Comparison of ENCODE assay signal across 11 mouse cellular contexts in the genomic region with DNA sequence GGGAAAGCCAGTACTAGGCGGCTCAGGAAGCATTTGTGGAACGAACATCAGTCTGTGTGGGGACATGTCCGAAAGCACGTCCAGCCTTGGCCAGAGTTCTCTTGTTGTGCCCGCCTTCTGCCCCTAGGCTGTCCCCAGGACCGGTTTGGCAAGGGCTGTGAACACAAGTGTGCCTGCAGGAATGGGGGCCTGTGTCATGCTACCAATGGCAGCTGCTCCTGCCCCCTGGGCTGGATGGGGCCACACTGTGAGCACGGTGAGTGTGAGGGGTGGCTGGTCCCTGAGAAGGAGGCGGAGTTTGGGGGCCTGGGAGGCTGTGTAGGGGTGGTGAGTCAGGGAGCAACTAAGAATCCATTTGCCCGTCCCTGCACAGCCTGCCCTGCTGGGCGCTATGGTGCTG. TPM values are rescaled to one million over a fixed set of nuclear protein-coding genes. Genes with fewer than 3 reads are reported as not detected.
DNase-seq lines count a peak whose midpoint lies in the region; ATAC-seq lines count a peak whose summit lies in the region.
"Had no signal": no experiment of that assay in that cellular context is flagged by ENCODE, and none has a peak within 500 bp of the region (broad histone marks: within the 10 kb centered on the region; RNA-seq: fewer than 3 reads in every experiment).

No protein-coding gene starts in this region.

- no peak overlapping the region for H3K9ac ChIP-seq in hindbrain, embryonic 11.5 days (ENCODE audit: low read depth, low read length)
- no peak overlapping the region for H3K9ac ChIP-seq in embryonic facial prominence, embryonic 15.5 days
- no peak overlapping the region for H3K9ac ChIP-seq in forebrain, embryonic 14.5 days (ENCODE audit: low read length)

- H3K27ac ChIP-seq in hindbrain, embryonic 10.5 days, result peak overlapping the region; percentile 19; the same call in 1 of the 2 replicates
- H3K27ac ChIP-seq in hindbrain, embryonic 11.5 days (ENCODE audit: low read depth, low read length), result no peak overlapping the region
- H3K27ac ChIP-seq in embryonic facial prominence, embryonic 15.5 days (replicated peaks), result peak overlapping the region; percentile 3; the same call in 1 of the 2 replicates
- no peak overlapping the region for H3K27ac ChIP-seq in forebrain, embryonic 14.5 days (ENCODE audit: low read depth, low read length)

- H3K36me3 ChIP-seq in hindbrain, embryonic 10.5 days, result peaks cover 68% of the 10 kb centered on the region
- H3K36me3 ChIP-seq in hindbrain, embryonic 11.5 days (ENCODE audit: control insufficient read depth, insufficient read depth, low read length), result no peaks in the 10 kb centered on the region
- H3K36me3 ChIP-seq in embryonic facial prominence, embryonic 15.5 days, result peaks cover 83% of the 10 kb centered on the region
- H3K36me3 ChIP-seq in forebrain, embryonic 14.5 days (ENCODE audit: control insufficient read depth, insufficient read depth, low read length), result 0 out of 2 replicates have a peak, but pooled peaks cover 4% of the 10 kb centered on the region

- ATAC-seq in hindbrain, embryonic 11.5 days (ENCODE audit: low FRiP score), result no peak
- ATAC-seq in embryonic facial prominence, embryonic 15.5 days (ENCODE audit: insufficient number of reproducible peaks, low FRiP score, low TSS enrichment, low read depth), result peak; percentile 20; the same call in 1 of the 2 replicates
- no peak for ATAC-seq in forebrain, embryonic 14.5 days

- peaks cover 22% of the 10 kb centered on the region for H3K4me1 ChIP-seq in hindbrain, embryonic 10.5 days (replicated peaks)
- H3K4me1 ChIP-seq in hindbrain, embryonic 11.5 days (replicated peaks; ENCODE audit: control insufficient read depth, insufficient read depth, low read length), result no peaks in the 10 kb centered on the region
- H3K4me1 ChIP-seq in embryonic facial prominence, embryonic 15.5 days, result peaks cover 12% of the 10 kb centered on the region; the same call in 1 of the 2 replicates
- no peaks in the 10 kb centered on the region for H3K4me1 ChIP-seq in forebrain, embryonic 14.5 days (ENCODE audit: control insufficient read depth, insufficient read depth, low read length)

- H3K9me3 ChIP-seq in hindbrain, embryonic 10.5 days, result no peaks in the 10 kb centered on the region
- no peaks in the 10 kb centered on the region for H3K9me3 ChIP-seq in hindbrain, embryonic 11.5 days (ENCODE audit: control insufficient read depth, low read length)
- no peaks in the 10 kb centered on the region for H3K9me3 ChIP-seq in embryonic facial prominence, embryonic 15.5 days (replicated peaks)
- H3K9me3 ChIP-seq in forebrain, embryonic 14.5 days (replicated peaks; ENCODE audit: control insufficient read depth, low read length), result no peaks in the 10 kb centered on the region

- DNase-seq in hindbrain, embryonic 10.5 days (ENCODE audit: low spot score), result peak; percentile 17
- DNase-seq in hindbrain, embryonic 11.5 days (ENCODE audit: low spot score), result no peak
- DNase-seq in kidney, postnatal 10 days, result peak; percentile 66
- DNase-seq in lung, postnatal 36 days, result peak; percentile 14
- DNase-seq in c-Kit-positive CD71-positive TER-119-positive erythroid progenitor cells, embryonic 14.5 days (ENCODE audit: low spot score), result no peak
- DNase-seq in forebrain, embryonic 14.5 days (ENCODE audit: low spot score), result no peak
- DNase-seq in frontal cortex, postnatal 14 days (ENCODE audit: low spot score in 2 of 2), result no peak
- DNase-seq: cerebellum, postnatal 14 days; gastrocnemius, postnatal 25 days; spleen, adult 18-20 months had no signal

- 53% methylated on average over 10 of the region's 10 CpGs for WGBS in hindbrain, embryonic 10.5 days
- 65% methylated on average over 9 of the region's 10 CpGs for WGBS in hindbrain, embryonic 11.5 days
- WGBS in embryonic facial prominence, embryonic 15.5 days, result 43% methylated on average over 10 of the region's 10 CpGs
- 53% methylated on average over 10 of the region's 10 CpGs for WGBS in forebrain, embryonic 14.5 days

- H3K4me2 ChIP-seq in hindbrain, embryonic 11.5 days (replicated peaks; ENCODE audit: low read depth, low read length), result no peak overlapping the region
- H3K4me2 ChIP-seq in embryonic facial prominence, embryonic 15.5 days (replicated peaks), result no peak overlapping the region
- no peak overlapping the region for H3K4me2 ChIP-seq in forebrain, embryonic 14.5 days (ENCODE audit: low read length)

- H3K27me3 ChIP-seq in hindbrain, embryonic 10.5 days (ENCODE audit: insufficient read depth, poor library complexity, severe bottlenecking), result no peaks in the 10 kb centered on the region
- no peaks in the 10 kb centered on the region for H3K27me3 ChIP-seq in hindbrain, embryonic 11.5 days (ENCODE audit: control insufficient read depth, insufficient read depth, low read length)
- no peaks in the 10 kb centered on the region for H3K27me3 ChIP-seq in embryonic facial prominence, embryonic 15.5 days
- H3K27me3 ChIP-seq in forebrain, embryonic 14.5 days (replicated peaks; ENCODE audit: control insufficient read depth, insufficient read depth, low read length), result no peaks in the 10 kb centered on the region

- no peak overlapping the region for H3K4me3 ChIP-seq in hindbrain, embryonic 10.5 days
- no peak overlapping the region for H3K4me3 ChIP-seq in hindbrain, embryonic 11.5 days (ENCODE audit: low read depth, low read length)
- no peak overlapping the region for H3K4me3 ChIP-seq in embryonic facial prominence, embryonic 15.5 days (replicated peaks)
- no peak overlapping the region for H3K4me3 ChIP-seq in forebrain, embryonic 14.5 days (ENCODE audit: low read depth, low read length)

RNA-seq across cellular contexts. Expression of a gene that starts 32.0 kb away (rescaled TPM):
- 4.6 and 7.5 TPM in 2 replicates for polyA plus RNA-seq in hindbrain, embryonic 10.5 days (2016; fragmentation: Nextera tagmentation; extraction: Ambion mirVana)
- 2.5 and 2.9 TPM in 2 replicates for polyA plus RNA-seq in hindbrain, embryonic 11.5 days (2014; fragmentation: Nextera tagmentation; extraction: Ambion mirVana)
- polyA plus RNA-seq in embryonic facial prominence, embryonic 15.5 days (2015; fragmentation: Nextera tagmentation; extraction: Ambion mirVana), result 7.5 and 7.7 TPM in 2 replicates
- 0.32 and 0.56 TPM in 2 replicates for polyA plus RNA-seq in forebrain, embryonic 14.5 days (2014; fragmentation: Nextera tagmentation; extraction: Ambion mirVana)

Comparison
In these comparisons a context has a peak if more than half of its experiments do, and no peak if none do; other contexts are left out.
1. DNase-seq: peak in hindbrain, embryonic 10.5 days (single experiment), kidney, postnatal 10 days (single experiment) and lung, postnatal 36 days (single experiment); none in hindbrain, embryonic 11.5 days (single experiment), c-Kit-positive CD71-positive TER-119-positive erythroid progenitor cells, embryonic 14.5 days (single experiment), forebrain, embryonic 14.5 days (single experiment) and frontal cortex, postnatal 14 days (0 of 2).
2. H3K27ac ChIP-seq: peak in hindbrain, embryonic 10.5 days (single experiment) and embryonic facial prominence, embryonic 15.5 days (single experiment); none in hindbrain, embryonic 11.5 days (single experiment) and forebrain, embryonic 14.5 days (single experiment).